Mouse (Mus musculus): Measurements from ENCODE around the gene Myl12a. TPM values are rescaled to one million over a fixed set of nuclear protein-coding genes. Genes with fewer than 3 reads are reported as not detected.

Myl12a gene
- 61.2 and 62.2 TPM in 2 replicates for polyA plus RNA-seq (2012; rRNA removed)

DNA sequence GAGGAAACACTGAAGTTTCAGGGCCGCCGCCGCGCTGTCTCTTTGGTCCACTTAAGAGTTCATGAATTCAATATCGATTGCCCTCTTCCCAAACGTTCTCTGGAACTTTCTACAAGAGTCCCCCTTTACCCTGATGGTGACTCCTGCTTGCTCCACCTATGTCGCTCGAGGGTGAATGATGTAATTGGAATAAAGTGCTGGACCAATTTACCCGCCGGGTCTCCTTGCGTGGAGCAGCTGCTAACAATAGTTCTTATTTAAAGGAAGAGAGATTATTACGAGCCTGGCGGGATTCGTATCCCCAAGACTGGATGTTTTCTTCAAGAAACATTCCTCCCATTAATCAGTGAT lies at the start of gene Myl12a:
Gene Myl12a, minus strand, starts transcription at position 135 of the 351 bp plus-strand sequence.

GRCm38 (mm10) chr17:71002081-71002743 lies 466 bp downstream of the Myl12a start, which contains the start of gene Myom1:
Myom1 (plus strand) TSS chr17:71002633.

Other genes starting within 250 kb of the Myl12a start
- gene Tgif1, start 149.3 kb downstream of the Myl12a start, polyA plus RNA-seq (2012; rRNA removed), result 5.0 and 6.2 TPM in 2 replicates
- gene Myom1, start 245 bp downstream of the Myl12a start, polyA plus RNA-seq (2012; rRNA removed), result 1.6 and 4.8 TPM in 2 replicates
- 30.6 and 31.1 TPM in 2 replicates for gene Lpin2, start 179.7 kb upstream of the Myl12a start, polyA plus RNA-seq (2012; rRNA removed)

Measured in central nervous system, embryonic 18 days (tissue).